Mouse (Mus musculus) layer of hippocampus, adult 9-11 months (tissue): ENCODE data around the gene Amigo3.

Experiments used
- DNase-seq: peaks from one replicate; pipeline ENCODE4 v3.0.0; 2022

Gene Amigo3

GRCm38 (mm10) chr9:108053665-108054225, 786 bp downstream of the Amigo3 start:
- DNase-seq, result no peak

- no peak for DNase-seq
Observed at GRCm38 (mm10) chr9:108054331-108055040, 1.5 kb downstream of the Amigo3 start.

- no peak for DNase-seq
Observed at GRCm38 (mm10) chr9:108055061-108055460, 2.1 kb downstream of the Amigo3 start.

- DNase-seq, result no peak
Observed at GRCm38 (mm10) chr9:108055661-108056237, 2.8 kb downstream of the Amigo3 start.

GRCm38 (mm10) chr9:108056361-108057261, 3.7 kb downstream of the Amigo3 start:
- DNase-seq, result no peak

- no peak for DNase-seq
Observed at GRCm38 (mm10) chr9:108057262-108057562, 4.3 kb downstream of the Amigo3 start.

GRCm38 (mm10) chr9:108058291-108058690, 5.3 kb downstream of the Amigo3 start:
- DNase-seq, result no peak

- no peak for DNase-seq
Observed at GRCm38 (mm10) chr9:108062142-108062541, 9.2 kb downstream of the Amigo3 start.

- DNase-seq, result no peak
Observed at GRCm38 (mm10) chr9:108063361-108063760, 10.4 kb downstream of the Amigo3 start.

- peak; percentile 63 for DNase-seq
Observed at GRCm38 (mm10) chr9:108065491-108066011, 12.6 kb downstream of the Amigo3 start.

GRCm38 (mm10) chr9:108067199-108067598, 14.2 kb downstream of the Amigo3 start:
- no peak for DNase-seq

- peak; percentile 76 for DNase-seq
Observed at GRCm38 (mm10) chr9:108067900-108068299, 14.9 kb downstream of the Amigo3 start.

- no peak for DNase-seq
Observed at GRCm38 (mm10) chr9:108069007-108069406, 16.0 kb downstream of the Amigo3 start.

- DNase-seq, result no peak
Observed at GRCm38 (mm10) chr9:108069529-108069928, 16.6 kb downstream of the Amigo3 start.

GRCm38 (mm10) chr9:108071801-108072200, 18.8 kb downstream of the Amigo3 start:
- no peak for DNase-seq

GRCm38 (mm10) chr9:108072481-108072924, 19.5 kb downstream of the Amigo3 start:
- no peak for DNase-seq

GRCm38 (mm10) chr9:108073141-108073930, 20.4 kb downstream of the Amigo3 start:
- DNase-seq, result no peak

GRCm38 (mm10) chr9:108080168-108080567, 27.2 kb downstream of the Amigo3 start, which contains the start of gene Mst1:
Mst1 (plus strand) TSS chr9:108080436.
- no peak for DNase-seq

GRCm38 (mm10) chr9:108082549-108082948, 29.6 kb downstream of the Amigo3 start:
- no peak for DNase-seq

- DNase-seq, result no peak
Observed at GRCm38 (mm10) chr9:108082988-108083431, 30.1 kb downstream of the Amigo3 start, which contains the start of gene Rnf123. Rnf123 (minus strand) TSS chr9:108083346.

- DNase-seq, result no peak
Observed at GRCm38 (mm10) chr9:108083561-108083960, 30.6 kb downstream of the Amigo3 start.

GRCm38 (mm10) chr9:108085261-108085660, 32.3 kb downstream of the Amigo3 start:
- DNase-seq, result no peak
